Mouse (Mus musculus) liver, postnatal 0 days (tissue): ENCODE measurements at regions not wholly inside any gene's neighbourhood (a gene's known extent, or its start where the extent isn't known, plus 50 kb on each side); places are given as distances from the start of the nearest gene placed in this dataset.
"Not testable (repeated sequence)": the region's sequence is repeated elsewhere in the genome, so short reads cannot be mapped to it uniquely, and the experiment has no call there.

Experiments used
- ATAC-seq: fragments of 200-750 bp; cut with Nextera tagmentation; 2 replicates; pipeline ENCODE4 v1.8.0; 2017; ENCODE audit warnings: mild to moderate bottlenecking, moderate library complexity
- DNase-seq: peaks from one replicate; pipeline ENCODE4 v3.0.0-alpha.2; 2016
- H3K27ac ChIP-seq: fragments of 300-500 bp; sonication (generic); 2 replicates; pipeline ENCODE4 v1.5.1; 2014; ENCODE audit warnings: antibody characterized with exemption, moderate library complexity, mild to moderate bottlenecking, low read depth
- H3K27me3 ChIP-seq: fragments of 300-500 bp; sonication (generic); 2 replicates; pipeline ENCODE4 v1.6.1; 2014; ENCODE audit warnings: low read length, control low read depth, mixed read lengths; ENCODE audit not compliant: insufficient read depth
- H3K36me3 ChIP-seq: fragments of 300-500 bp; sonication (generic); replicated peaks from 2 replicates; pipeline ENCODE4 v1.6.1; 2014; ENCODE audit warnings: mild to moderate bottlenecking, control low read depth, low read length, moderate library complexity, mixed read lengths; ENCODE audit not compliant: insufficient read depth
- H3K4me1 ChIP-seq: fragments of 300-500 bp; sonication (generic); 2 replicates; pipeline ENCODE4 v1.6.1; 2014; ENCODE audit warnings: antibody characterized with exemption, mild to moderate bottlenecking, control low read depth; ENCODE audit not compliant: insufficient read depth
- H3K4me2 ChIP-seq: fragments of 300-500 bp; sonication (generic); 2 replicates; pipeline ENCODE4 v1.6.1; 2014; ENCODE audit warnings: low read depth, mild to moderate bottlenecking, low read length, moderate library complexity, mixed read lengths
- H3K4me3 ChIP-seq: fragments of 300-500 bp; sonication (generic); 2 replicates; pipeline ENCODE4 v1.5.1; 2014; ENCODE audit warnings: low read depth, low read length
- H3K9ac ChIP-seq: fragments of 300-500 bp; sonication (generic); replicated peaks from 2 replicates; pipeline ENCODE4 v1.6.1; 2014; ENCODE audit warnings: mild to moderate bottlenecking, moderate library complexity
- H3K9me3 ChIP-seq: fragments of 300-500 bp; sonication (generic); 2 replicates; pipeline ENCODE4 v1.6.1; 2016; ENCODE audit warnings: mild to moderate bottlenecking, control low read depth, low read length, mixed read lengths
- CTCF ChIP-seq: sonication (generic); IDR thresholded peaks from 2 replicates; pipeline ENCODE4 v1.5.1; 2016; ENCODE audit warnings: antibody characterized with exemption, low read depth
- EP300 ChIP-seq: IDR thresholded peaks from 2 replicates; pipeline ENCODE4 v1.6.1; 2016; ENCODE audit warnings: antibody characterized with exemption, low read depth, mild to moderate bottlenecking
- WGBS: fragments of 180-500 bp; shearing (Covaris S2); extraction: QIAGEN DNeasy Blood & Tissue Kit; methylation state at CpG from one replicate; pipeline ENCODE4 v1.1.7; 2014; ENCODE audit not compliant: insufficient replicate concordance; 5-methylcytosine and 5-hydroxymethylcytosine counted together

- no peak for TF ChIP-seq EP300
- Histone ChIP-seq H3K4me1 (no peaks in the 10 kb centered on the region), H3K9me3 (no peaks in the 10 kb centered on the region), H3K27ac (no peak overlapping the region), H3K9ac (no peak overlapping the region), H3K4me3 (no peak overlapping the region), H3K4me2 (no peak overlapping the region), H3K36me3 (no peaks in the 10 kb centered on the region), H3K27me3 (no peaks in the 10 kb centered on the region)
- DNase-seq: no peak
- ATAC-seq: no peak
Observed at GRCm38 (mm10) chr1:94969543-94969942, 343.9 kb upstream of the Fam174a start.

GRCm38 (mm10) chr1:94970103-94970759 lies 343.2 kb upstream of the Fam174a start:
- 81% methylated on average over 3 of the region's 3 CpGs for WGBS
- H3K27me3 ChIP-seq: no peaks in the 10 kb centered on the region
- no peaks in the 10 kb centered on the region for H3K36me3 ChIP-seq
- no peak for ATAC-seq
- no peak overlapping the region for H3K4me3 ChIP-seq
- no peak for TF ChIP-seq CTCF
- TF ChIP-seq EP300: no peak
- DNase-seq: no peak
- no peaks in the 10 kb centered on the region for H3K9me3 ChIP-seq
- no peaks in the 10 kb centered on the region for H3K4me1 ChIP-seq
- H3K4me2 ChIP-seq: no peak overlapping the region
- H3K9ac ChIP-seq: no peak overlapping the region
- no peak overlapping the region for H3K27ac ChIP-seq

GRCm38 (mm10) chr1:94993338-94993737 lies 320.1 kb upstream of the Fam174a start:
- DNase-seq (no peak), ATAC-seq (no peak)
- no peak overlapping the region for H3K9ac ChIP-seq
- H3K36me3 ChIP-seq: no peaks in the 10 kb centered on the region
- WGBS: 37% methylated on average over 1 of the region's 1 CpGs
- H3K4me2 ChIP-seq: no peak overlapping the region
- H3K27me3 ChIP-seq: no peaks in the 10 kb centered on the region
- no peak overlapping the region for H3K27ac ChIP-seq
- no peak for TF ChIP-seq CTCF
- TF ChIP-seq EP300: no peak
- H3K4me1 ChIP-seq: no peaks in the 10 kb centered on the region
- H3K4me3 ChIP-seq: no peak overlapping the region
- H3K9me3 ChIP-seq: no peaks in the 10 kb centered on the region

- Histone ChIP-seq H3K9ac (no peak overlapping the region), H3K27me3 (no peaks in the 10 kb centered on the region), H3K4me3 (no peak overlapping the region), H3K36me3 (no peaks in the 10 kb centered on the region), H3K4me1 (no peaks in the 10 kb centered on the region), H3K9me3 (no peaks in the 10 kb centered on the region), H3K27ac (no peak overlapping the region), H3K4me2 (no peak overlapping the region)
- ATAC-seq (no peak), DNase-seq (no peak)
- WGBS: 75% methylated on average over 4 of the region's 4 CpGs
- TF ChIP-seq CTCF (no peak), EP300 (no peak)
Observed at GRCm38 (mm10) chr1:95003900-95004299, 309.5 kb upstream of the Fam174a start.

DNA sequence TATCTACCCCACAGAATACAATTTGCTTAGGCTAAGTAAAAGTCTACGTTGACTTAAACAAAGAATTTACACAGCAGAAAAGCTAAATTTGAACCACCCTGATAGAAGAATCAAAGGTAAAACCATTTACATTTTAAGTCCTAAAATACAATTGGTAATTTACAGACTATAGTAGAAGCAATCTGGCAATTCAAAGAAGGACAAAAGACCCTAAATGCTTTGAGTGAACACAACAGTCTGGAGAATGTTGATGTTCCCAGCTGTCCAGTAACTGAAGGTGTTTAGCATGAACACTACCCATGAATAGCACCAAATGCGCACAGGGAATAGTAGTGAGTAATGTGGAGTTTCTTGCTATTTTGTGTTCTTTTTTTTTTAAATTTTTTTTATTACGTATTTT lies 282.8 kb upstream of the Fam174a start:
- ATAC-seq (no peak), DNase-seq (no peak)
- Histone ChIP-seq H3K9me3 (no peaks in the 10 kb centered on the region), H3K4me3 (no peak overlapping the region), H3K27me3 (no peaks in the 10 kb centered on the region), H3K4me2 (no peak overlapping the region), H3K36me3 (no peaks in the 10 kb centered on the region), H3K4me1 (no peaks in the 10 kb centered on the region), H3K27ac (no peak overlapping the region), H3K9ac (no peak overlapping the region)
- WGBS: 79% methylated on average over 3 of the region's 3 CpGs
- TF ChIP-seq EP300 (no peak), CTCF (no peak)

GRCm38 (mm10) chr1:95033661-95034414 lies 279.6 kb upstream of the Fam174a start:
- H3K36me3 ChIP-seq, H3K4me3 ChIP-seq, H3K27ac ChIP-seq, H3K4me2 ChIP-seq, H3K27me3 ChIP-seq, H3K4me1 ChIP-seq, H3K9ac ChIP-seq, H3K9me3 ChIP-seq, ATAC-seq, DNase-seq: not testable (repeated sequence)
- 26% methylated on average over 1 of the region's 1 CpGs for WGBS
